Mouse (Mus musculus) heart, postnatal 14 days (tissue): ENCODE results near the gene Zdhhc1. TPM values are rescaled to one million over a fixed set of nuclear protein-coding genes. Genes with fewer than 3 reads are reported as not detected.

ENCODE experiments used
- DNase-seq, 2 experiments: peaks; one replicate each; pipeline ENCODE4 v3.0.0; 2021 to 2022
- intact Hi-C: fragments of 180-260 bp; cut with DNase I; formaldehyde crosslinking; loops from one replicate; pipeline ENCODE4 v1.15.1; 2025
- total RNA-seq, 2 experiments: library from RNA; stranded (reverse); gene quantifications; 2 replicates each; pipeline ENCODE4 v1.2.3; 2021

The Zdhhc1 gene
- total RNA-seq, 2 experiments from 2014 or later: 14.9 to 16.3 TPM

DNA sequence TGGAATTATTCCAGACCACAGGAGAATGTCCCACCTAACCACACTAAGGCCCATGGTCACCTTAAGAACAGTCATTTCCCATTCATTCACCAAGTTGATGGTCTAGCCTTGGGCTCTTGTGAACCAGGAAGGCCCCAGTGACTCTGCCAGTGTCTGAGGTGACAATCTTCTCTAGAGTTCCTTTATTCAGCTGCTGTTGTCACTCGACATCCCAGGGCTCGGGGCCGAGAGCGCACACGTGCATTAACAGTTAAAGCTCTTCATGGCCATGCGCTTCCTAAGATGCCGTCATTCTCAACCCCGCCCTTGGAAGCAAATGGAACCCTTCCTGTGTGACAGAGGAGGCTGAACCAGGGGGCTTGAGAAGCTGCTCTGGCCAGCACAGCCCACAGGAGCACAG lies 14.6 kb downstream of the Zdhhc1 start:
- intact Hi-C loops: loop anchor here (2.0 kb wide), 1 partner anchor 71 kb away; no protein-coding TSS in a partner anchor
- no peak for DNase-seq

GRCm38 (mm10) chr8:105481453-105481852 lies 15.2 kb downstream of the Zdhhc1 start:
- intact Hi-C loops: no loop called here

DNA sequence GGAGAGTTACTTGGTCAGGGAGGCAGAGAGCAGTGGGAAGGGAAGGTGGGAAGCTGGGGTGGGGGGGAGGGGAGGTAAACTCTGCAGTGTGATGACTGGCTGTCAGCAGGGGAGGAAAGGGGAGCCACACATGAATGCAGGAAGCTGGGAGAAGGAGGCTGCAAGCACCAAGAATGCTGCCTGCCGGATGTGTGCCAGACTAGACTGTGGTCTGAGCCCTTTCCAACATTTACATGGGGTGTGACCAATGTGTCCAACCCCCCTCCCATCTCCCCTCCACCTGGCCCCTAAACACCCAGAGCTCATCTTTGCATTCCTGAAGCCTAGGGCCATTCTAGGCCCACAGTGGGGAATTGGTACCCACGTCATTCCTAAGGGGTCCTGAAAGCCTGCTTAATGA lies 15.7 kb downstream of the Zdhhc1 start:
- intact Hi-C loops: no loop called here
- no peak for DNase-seq

More at GRCm38 (mm10) chr8:105481453-105481852, 15.2 kb downstream of the Zdhhc1 start:
- peak; percentile 32 to 59 for DNase-seq

- intact Hi-C loops: loop anchor here (5.0 kb wide), 3 partner anchors 35 to 115 kb away; partner anchors contain the start of genes Kctd19 and Lrrc36
- DNase-seq: no peak
Measured at GRCm38 (mm10) chr8:105477792-105478191, 18.9 kb downstream of the Zdhhc1 start.

DNA sequence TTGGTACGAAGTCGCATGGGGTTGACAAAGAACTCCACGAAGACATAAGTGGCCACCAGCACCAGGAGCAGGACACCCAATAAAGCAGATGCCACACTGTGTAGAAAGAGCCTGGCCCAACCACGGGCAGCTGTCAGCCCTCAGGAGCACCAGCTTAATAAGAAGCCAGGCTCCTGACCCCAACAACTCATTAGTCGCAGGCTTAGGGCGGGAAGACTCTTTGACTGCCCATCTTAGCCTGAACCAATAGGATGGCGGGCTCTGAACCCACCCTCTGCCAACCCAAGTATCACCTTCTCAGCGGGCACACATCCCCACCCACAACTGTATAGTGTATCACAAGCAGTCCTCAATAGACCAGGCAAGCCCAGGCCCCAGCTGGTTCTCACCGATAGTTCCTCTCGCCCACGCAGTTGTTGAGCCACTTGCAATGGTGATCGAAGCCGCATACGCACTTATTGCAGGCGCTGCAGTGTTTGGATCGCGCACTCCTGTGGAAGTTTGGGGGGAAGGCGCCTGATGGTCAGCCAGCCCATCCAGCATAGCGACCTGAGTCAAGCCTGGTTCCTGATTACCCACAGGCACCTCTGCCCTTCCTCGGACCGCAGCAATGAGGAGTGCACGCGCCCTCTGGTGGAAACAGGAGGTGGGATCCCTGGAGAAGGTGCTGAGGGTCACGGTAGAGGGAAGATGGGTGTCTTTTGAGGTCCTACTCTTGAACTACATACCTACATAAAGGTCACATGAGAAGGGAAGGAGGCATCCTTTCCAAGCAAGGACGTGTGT lies 19.9 kb downstream of the Zdhhc1 start:
- intact Hi-C loops: loop anchor here (5.0 kb wide), 3 partner anchors 35 to 115 kb away; partner anchors contain the start of genes Kctd19 and Lrrc36
- peak; percentile 73 to 77 for DNase-seq

GRCm38 (mm10) chr8:105476161-105476560 lies 20.5 kb downstream of the Zdhhc1 start:
- intact Hi-C loops: loop anchor here (5.0 kb wide), 3 partner anchors 34 to 114 kb away; partner anchors contain the start of genes Kctd19 and Lrrc36
- DNase-seq: no peak

DNA sequence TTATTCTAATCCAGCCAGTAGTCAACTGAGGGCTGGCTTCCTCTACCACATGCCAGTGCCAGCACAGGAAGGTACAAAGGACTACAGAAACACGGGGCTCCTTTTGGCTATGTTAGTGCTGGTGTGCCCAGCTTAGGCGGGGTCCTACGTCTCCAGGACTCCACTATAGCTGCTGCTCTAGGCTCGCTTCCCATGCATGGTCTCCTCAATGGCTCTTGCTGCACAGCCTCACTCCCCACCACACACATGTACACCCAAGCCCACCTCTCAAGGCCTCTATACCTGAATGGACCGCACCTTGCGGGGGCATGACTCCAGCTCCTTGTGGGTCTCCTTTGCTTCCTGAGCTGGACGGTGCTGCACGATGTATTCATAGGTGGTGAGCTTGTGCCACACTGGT lies 21.0 kb downstream of the Zdhhc1 start:
- intact Hi-C loops: loop anchor here (5.0 kb wide), 3 partner anchors 33 to 113 kb away; partner anchors contain the start of genes Kctd19 and Lrrc36
- no peak for DNase-seq

- intact Hi-C loops: loop anchor here (5.0 kb wide), 3 partner anchors 33 to 113 kb away; partner anchors contain the start of genes Kctd19 and Lrrc36
- DNase-seq: peak; percentile 75 to 79
Measured at GRCm38 (mm10) chr8:105475254-105475653, 21.4 kb downstream of the Zdhhc1 start.

DNA sequence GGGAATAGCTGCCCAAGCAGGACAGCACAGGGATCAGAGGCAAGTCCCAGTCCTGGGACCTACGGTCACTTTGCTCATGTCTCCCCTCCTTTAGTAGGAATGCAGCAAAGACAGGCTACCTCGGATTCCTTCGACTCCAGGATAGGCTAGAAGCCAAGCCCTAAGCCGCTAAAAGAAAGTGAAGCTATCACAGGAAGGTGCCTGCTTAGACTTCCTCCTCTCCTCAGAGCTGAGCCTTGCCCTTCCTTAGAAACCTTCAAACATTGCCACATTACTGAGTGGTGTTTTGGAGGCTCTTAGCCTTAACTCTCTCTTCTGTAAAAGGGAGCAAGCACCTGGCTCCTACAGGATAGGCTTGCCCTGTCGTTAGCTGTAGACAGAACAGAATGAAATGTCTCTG lies 22.0 kb downstream of the Zdhhc1 start:
- intact Hi-C loops: loop anchor here (5.0 kb wide), 3 partner anchors 32 to 112 kb away; partner anchors contain the start of genes Kctd19 and Lrrc36

DNA sequence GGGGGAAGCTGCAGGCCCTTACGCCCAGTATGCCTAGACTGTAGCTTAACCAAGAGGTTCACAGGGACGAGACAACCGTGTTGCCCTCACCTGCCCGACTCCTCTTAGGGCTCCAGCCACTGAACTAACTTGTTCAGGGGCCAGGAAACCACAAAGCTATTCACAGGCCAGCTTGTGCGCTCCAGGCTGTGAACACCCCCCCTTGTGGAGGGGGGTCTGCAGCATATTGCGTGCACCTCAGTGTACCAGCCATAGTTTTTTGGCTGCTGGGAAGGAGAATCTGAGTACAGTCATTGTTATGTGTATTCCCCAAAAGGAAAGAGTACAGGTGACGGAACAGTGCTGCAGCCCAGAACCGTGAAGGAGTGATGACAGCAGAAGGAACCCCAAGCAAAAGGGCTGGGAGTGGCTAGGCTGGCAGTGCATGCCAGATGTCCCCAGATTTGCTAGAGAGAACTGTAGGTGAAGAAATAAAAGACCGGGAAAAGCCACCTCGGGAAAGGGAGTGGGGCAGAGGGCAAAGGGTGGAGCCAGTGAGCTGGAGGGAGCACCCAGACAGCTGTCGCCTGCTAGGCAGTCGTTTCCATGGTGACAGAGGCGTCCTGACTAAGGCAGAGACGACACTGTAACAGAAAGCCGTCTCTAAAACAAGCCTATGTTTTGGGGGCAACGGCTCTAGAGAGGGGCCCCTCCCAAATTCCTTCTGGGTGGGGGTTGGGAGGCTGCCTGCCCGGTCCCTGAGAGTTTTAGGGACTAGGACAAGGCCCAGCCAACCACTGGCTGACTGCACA lies 22.7 kb downstream of the Zdhhc1 start:
- DNase-seq: peak; percentile 61 to 69
- intact Hi-C loops: no loop called here

More for the DNA sequence above, 22.0 kb downstream of the Zdhhc1 start:
- DNase-seq: no peak

GRCm38 (mm10) chr8:105472983-105473382 lies 23.7 kb downstream of the Zdhhc1 start:
- no peak for DNase-seq
- intact Hi-C loops: no loop called here

GRCm38 (mm10) chr8:105472414-105472932 lies 24.2 kb downstream of the Zdhhc1 start:
- intact Hi-C loops: no loop called here
- no peak for DNase-seq

DNA sequence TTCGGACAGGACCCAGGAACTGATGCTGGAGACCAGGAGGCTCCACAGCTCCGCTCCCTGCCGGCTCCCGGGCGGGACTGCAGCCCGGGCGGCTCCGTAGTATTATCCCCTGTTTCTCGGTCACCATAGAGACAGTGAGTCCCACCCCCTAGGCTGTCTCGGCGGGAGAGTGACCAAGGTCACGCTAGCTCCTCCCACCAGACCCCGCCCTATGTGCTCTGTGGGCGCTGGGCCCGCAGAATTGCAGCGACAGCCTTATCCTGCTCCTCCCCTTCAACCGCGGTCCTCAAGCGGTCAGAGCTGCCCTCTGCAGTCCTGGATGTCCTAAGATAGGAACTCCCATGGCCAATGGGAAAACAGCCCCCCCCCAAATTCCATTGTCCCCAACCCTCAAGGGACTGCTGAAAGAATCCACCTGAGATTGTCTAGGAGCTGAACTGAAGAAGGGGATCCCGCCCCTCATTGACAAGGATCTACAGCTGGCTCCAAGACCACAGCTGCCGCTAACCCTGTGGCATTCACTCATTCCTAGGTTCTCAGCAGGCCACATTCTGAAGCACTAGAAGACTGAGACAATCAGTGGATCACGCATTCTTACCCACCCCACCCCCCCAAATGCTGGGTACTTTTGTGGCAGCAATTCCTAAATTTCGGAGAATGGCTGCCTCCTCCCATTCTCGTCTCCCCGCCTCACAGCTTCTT lies 25.2 kb downstream of the Zdhhc1 start, which contains the start of gene Tppp3:
Tppp3 (minus strand) TSS at position 213 of the 702 bp plus-strand sequence.
- peak; percentile 96 to 97 for DNase-seq
- intact Hi-C loops: no loop called here

DNA sequence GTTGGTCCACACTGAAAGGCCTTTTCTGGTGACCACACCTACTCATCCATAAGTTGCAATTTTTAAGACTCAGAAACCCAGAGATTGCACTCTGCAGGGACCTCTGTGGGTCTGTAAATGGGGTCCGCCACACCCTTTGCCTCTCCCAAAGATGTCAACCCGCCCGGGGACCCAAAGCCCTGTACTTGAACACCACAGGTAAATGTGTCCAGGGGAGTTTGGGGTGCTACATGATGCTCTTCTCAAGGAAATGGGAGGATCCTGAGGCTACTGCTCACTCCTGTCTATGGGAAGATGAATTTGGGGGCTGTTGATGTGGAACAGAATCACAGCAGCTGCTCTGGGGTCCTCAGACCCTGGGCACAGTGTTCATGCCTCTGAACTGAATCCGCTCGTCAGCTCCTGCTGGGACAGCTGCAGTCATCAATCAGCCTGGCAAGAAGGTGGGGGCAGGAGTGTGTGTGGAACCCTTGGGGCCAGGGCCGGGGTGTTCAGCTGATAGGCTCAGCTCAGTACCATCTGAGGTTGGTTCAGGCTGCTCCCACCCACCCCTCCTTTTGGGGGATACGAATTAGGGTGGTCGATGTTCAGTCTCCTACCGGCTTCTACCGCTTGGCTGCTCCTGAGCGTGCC lies 25.9 kb downstream of the Zdhhc1 start:
- DNase-seq: no peak
- intact Hi-C loops: no loop called here

DNA sequence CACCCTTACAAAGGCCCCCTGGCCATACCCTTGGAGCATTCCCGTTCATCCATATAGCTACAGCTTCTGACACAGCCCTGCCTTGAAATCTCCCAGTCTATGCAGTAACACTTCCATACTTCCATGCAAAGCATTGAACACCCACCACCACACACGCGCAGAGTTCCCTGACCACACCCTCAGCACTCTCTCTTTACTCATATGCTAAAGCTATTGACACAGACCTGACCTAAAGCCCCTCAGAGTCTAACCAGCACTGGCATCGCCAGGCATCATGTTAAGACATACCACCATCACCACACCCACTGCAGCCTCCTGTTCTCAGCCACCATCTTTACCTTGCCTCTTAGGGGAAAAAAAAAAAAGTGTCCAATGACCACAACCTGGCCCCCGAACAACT lies 26.4 kb downstream of the Zdhhc1 start:
- intact Hi-C loops: no loop called here
- no peak for DNase-seq

GRCm38 (mm10) chr8:105469816-105470215 lies 26.9 kb downstream of the Zdhhc1 start:
- no peak for DNase-seq
- intact Hi-C loops: no loop called here

- intact Hi-C loops: no loop called here
- DNase-seq: peak; percentile 38 to 46
Measured at GRCm38 (mm10) chr8:105469041-105469695, 27.5 kb downstream of the Zdhhc1 start.

- intact Hi-C loops: no loop called here
- DNase-seq: no peak
Measured at GRCm38 (mm10) chr8:105468002-105468720, 28.5 kb downstream of the Zdhhc1 start.
